Mouse (Mus musculus): ENCODE measurements around the gene Fbxl15. TPM values are rescaled to one million over a fixed set of nuclear protein-coding genes. Genes with fewer than 3 reads are reported as not detected.

Gene Fbxl15
- polyA plus RNA-seq, 1 experiment from 2014 or later = 12.6 TPM

- Histone ChIP-seq H3K9ac (peak overlapping the region; percentile 74), H3K9me3 (ENCODE audit: low read depth, low read length) (no peaks in the 10 kb centered on the region), H3K4me2 (peak overlapping the region; percentile 94), H3K36me3 (ENCODE audit: insufficient read depth) (no peaks in the 10 kb centered on the region), H3K4me3 (ENCODE audit: low read depth, low read length) (peak overlapping the region; percentile 65), H3K27me3 (ENCODE audit: insufficient read depth, low read length) (no peaks in the 10 kb centered on the region), H3K27ac (ENCODE audit: low read depth) (peak overlapping the region; percentile 77; the same call in 1 of the 2 replicates), H3K4me1 (ENCODE audit: insufficient read depth) (0 out of 2 replicates have a peak, but pooled peaks cover 4% of the 10 kb centered on the region)
- DNase-seq (peak; percentile 21), ATAC-seq (ENCODE audit: insufficient read depth) (peak; percentile 57)
- WGBS = 27% methylated on average over 6 of the region's 6 CpGs
- TF ChIP-seq CTCF (IDR thresholded peaks at IDR 0.05; ENCODE audit: low read depth) = no peak
These were observed 21.6 kb downstream of the Fbxl15 start for GRCm38 (mm10) chr19:46349550-46349949.

GRCm38 (mm10) chr19:46350168-46350932, 22.4 kb downstream of the Fbxl15 start, which contains the start of gene 2310034G01Rik:
TSS of gene 2310034G01Rik (minus strand) at chr19:46350302.
- ATAC-seq (ENCODE audit: insufficient read depth) (no peak), DNase-seq (peak; percentile 15)
- Histone ChIP-seq H3K9me3 (ENCODE audit: low read depth, low read length) (no peaks in the 10 kb centered on the region), H3K4me3 (ENCODE audit: low read depth, low read length) (peak within 1 kb of the TSS; percentile 65), H3K27me3 (ENCODE audit: insufficient read depth, low read length) (no peaks in the 10 kb centered on the region), H3K36me3 (ENCODE audit: insufficient read depth) (no peaks in the 10 kb centered on the region), H3K4me2 (peak within 1 kb of the TSS; percentile 94), H3K27ac (ENCODE audit: low read depth) (peak within 1 kb of the TSS; percentile 77), H3K4me1 (ENCODE audit: insufficient read depth) (0 out of 2 replicates have a peak, but pooled peaks cover 4% of the 10 kb centered on the region), H3K9ac (peak within 1 kb of the TSS; percentile 74)
- 58% methylated on average over 10 of the region's 10 CpGs for WGBS
- no peak for TF ChIP-seq CTCF (IDR thresholded peaks at IDR 0.05; ENCODE audit: low read depth)

GRCm38 (mm10) chr19:46356701-46357138, 28.7 kb downstream of the Fbxl15 start:
- Histone ChIP-seq H3K4me1 (ENCODE audit: insufficient read depth) (no peaks in the 10 kb centered on the region), H3K27me3 (ENCODE audit: insufficient read depth, low read length) (peaks cover 14% of the 10 kb centered on the region), H3K27ac (ENCODE audit: low read depth) (no peak overlapping the region), H3K9ac (peak overlapping the region; percentile 56), H3K4me2 (peak overlapping the region; percentile 82), H3K36me3 (ENCODE audit: insufficient read depth) (no peaks in the 10 kb centered on the region), H3K4me3 (ENCODE audit: low read depth, low read length) (peak overlapping the region; percentile 49), H3K9me3 (ENCODE audit: low read depth, low read length) (no peaks in the 10 kb centered on the region)
- TF ChIP-seq CTCF (IDR thresholded peaks at IDR 0.05; ENCODE audit: low read depth) = no peak
- WGBS = under 1% methylated on average over 29 of the region's 29 CpGs
- peak; percentile 85 for DNase-seq
- peak; percentile 84 for ATAC-seq (ENCODE audit: insufficient read depth)

- Histone ChIP-seq H3K27me3 (ENCODE audit: insufficient read depth, low read length) (peaks cover 14% of the 10 kb centered on the region), H3K27ac (ENCODE audit: low read depth) (peak overlapping the region; percentile 48), H3K9ac (peak overlapping the region; percentile 56), H3K4me3 (ENCODE audit: low read depth, low read length) (peak overlapping the region; percentile 49), H3K4me2 (peak overlapping the region; percentile 82), H3K36me3 (ENCODE audit: insufficient read depth) (no peaks in the 10 kb centered on the region), H3K9me3 (ENCODE audit: low read depth, low read length) (no peaks in the 10 kb centered on the region), H3K4me1 (ENCODE audit: insufficient read depth) (no peaks in the 10 kb centered on the region)
- ATAC-seq (ENCODE audit: insufficient read depth) (no peak), DNase-seq (peak; percentile 42)
- TF ChIP-seq CTCF (IDR thresholded peaks at IDR 0.05; ENCODE audit: low read depth) = no peak
- 14% methylated on average over 25 of the region's 25 CpGs for WGBS
These were observed 29.6 kb downstream of the Fbxl15 start for GRCm38 (mm10) chr19:46357344-46358280.

- Histone ChIP-seq H3K4me2 (peak overlapping the region; percentile 82), H3K4me1 (ENCODE audit: insufficient read depth) (no peaks in the 10 kb centered on the region), H3K27me3 (ENCODE audit: insufficient read depth, low read length) (peaks cover 14% of the 10 kb centered on the region), H3K9me3 (ENCODE audit: low read depth, low read length) (no peaks in the 10 kb centered on the region), H3K36me3 (ENCODE audit: insufficient read depth) (no peaks in the 10 kb centered on the region), H3K4me3 (ENCODE audit: low read depth, low read length) (no peak overlapping the region), H3K27ac (ENCODE audit: low read depth) (peak overlapping the region; percentile 48; the same call in 1 of the 2 replicates), H3K9ac (no peak overlapping the region)
- ATAC-seq (ENCODE audit: insufficient read depth) = no peak
- DNase-seq = no peak
- WGBS = 50% methylated on average over 4 of the region's 4 CpGs
- TF ChIP-seq CTCF (IDR thresholded peaks at IDR 0.05; ENCODE audit: low read depth) = no peak
These were observed 30.4 kb downstream of the Fbxl15 start for GRCm38 (mm10) chr19:46358381-46358780.

GRCm38 (mm10) chr19:46362104-46362503, 34.1 kb downstream of the Fbxl15 start:
- Histone ChIP-seq H3K9me3 (ENCODE audit: low read depth, low read length) (no peaks in the 10 kb centered on the region), H3K27ac (ENCODE audit: low read depth) (no peak overlapping the region), H3K36me3 (ENCODE audit: insufficient read depth) (no peaks in the 10 kb centered on the region), H3K4me1 (ENCODE audit: insufficient read depth) (no peaks in the 10 kb centered on the region), H3K9ac (no peak overlapping the region), H3K4me2 (no peak overlapping the region), H3K4me3 (ENCODE audit: low read depth, low read length) (no peak overlapping the region), H3K27me3 (ENCODE audit: insufficient read depth, low read length) (peaks cover 7% of the 10 kb centered on the region)
- DNase-seq (no peak), ATAC-seq (ENCODE audit: insufficient read depth) (no peak)
- WGBS = 77% methylated on average over 8 of the region's 8 CpGs
- no peak for TF ChIP-seq CTCF (IDR thresholded peaks at IDR 0.05; ENCODE audit: low read depth)

Data from lung, embryonic 14.5 days (tissue).